Mouse (Mus musculus) C2C12 (cell line): ENCODE data around the gene Gm10570. TPM values are rescaled to one million over a fixed set of nuclear protein-coding genes. Genes with fewer than 3 reads are reported as not detected.

Experiments
- H3K27me3 ChIP-seq: one replicate; pipeline ENCODE4 v1.6.1; 2011; ENCODE audit not compliant: control insufficient read depth, insufficient read depth, insufficient read length
- H3K36me3 ChIP-seq: one replicate; pipeline ENCODE4 v1.6.1; 2011; ENCODE audit not compliant: control insufficient read depth, insufficient read depth
- H3K4me3 ChIP-seq: one replicate; pipeline ENCODE4 v1.5.1; 2011; ENCODE audit warnings: mild to moderate bottlenecking, control low read depth; ENCODE audit not compliant: poor library complexity, insufficient read depth, severe bottlenecking
- H3K79me2 ChIP-seq: one replicate; pipeline ENCODE4 v1.6.1; 2011; ENCODE audit not compliant: control insufficient read depth, insufficient read depth
- H3K79me3 ChIP-seq: one replicate; pipeline ENCODE4 v1.6.1; 2011; ENCODE audit warnings: low read depth, control low read depth
- H3ac ChIP-seq: one replicate; pipeline ENCODE3; 2011; ENCODE audit warnings: low read depth; ENCODE audit not compliant: control insufficient read depth, insufficient read length
- CEBPB ChIP-seq: IDR thresholded peaks from one replicate; pipeline ENCODE4 v1.6.1; 2011; ENCODE audit warnings: low read depth, mild to moderate bottlenecking, control low read depth, moderate library complexity
- CTCF ChIP-seq: IDR thresholded peaks from one replicate; pipeline ENCODE4 v1.5.1; 2011; ENCODE audit not compliant: control insufficient read depth, insufficient read depth, insufficient read length
- FOSL1 ChIP-seq: IDR thresholded peaks from one replicate; pipeline ENCODE4 v1.8.0; 2011; ENCODE audit warnings: mild to moderate bottlenecking, low read length; ENCODE audit not compliant: poor library complexity, insufficient read depth, severe bottlenecking
- MAX ChIP-seq: IDR thresholded peaks from one replicate; pipeline ENCODE4 v1.6.1; 2011; ENCODE audit warnings: mild to moderate bottlenecking, control low read depth
- MYOD1 ChIP-seq: IDR thresholded peaks from one replicate; pipeline ENCODE4 v1.6.1; 2011; ENCODE audit warnings: low read depth; ENCODE audit not compliant: control insufficient read depth, insufficient read length
- MYOG ChIP-seq: IDR thresholded peaks from one replicate; pipeline ENCODE4 v1.6.1; 2011; ENCODE audit not compliant: control insufficient read depth, insufficient read length; ENCODE audit errors: extremely low read depth
- USF1 ChIP-seq: IDR thresholded peaks from one replicate; pipeline ENCODE4 v1.6.1; 2011; ENCODE audit warnings: low read depth, mild to moderate bottlenecking, control low read depth, moderate library complexity
- polyA plus RNA-seq: library from polyadenylated mRNA; unstranded; fragments of >200 nt; fragmentation: generic; extraction: Trizol; gene quantifications from one replicate; pipeline ENCODE4 v1.2.1, GENCODE M21; 2012; ENCODE audit warnings: missing spikeins

Gm10570 gene
- polyA plus RNA-seq, 1 experiment: not detected

DNA sequence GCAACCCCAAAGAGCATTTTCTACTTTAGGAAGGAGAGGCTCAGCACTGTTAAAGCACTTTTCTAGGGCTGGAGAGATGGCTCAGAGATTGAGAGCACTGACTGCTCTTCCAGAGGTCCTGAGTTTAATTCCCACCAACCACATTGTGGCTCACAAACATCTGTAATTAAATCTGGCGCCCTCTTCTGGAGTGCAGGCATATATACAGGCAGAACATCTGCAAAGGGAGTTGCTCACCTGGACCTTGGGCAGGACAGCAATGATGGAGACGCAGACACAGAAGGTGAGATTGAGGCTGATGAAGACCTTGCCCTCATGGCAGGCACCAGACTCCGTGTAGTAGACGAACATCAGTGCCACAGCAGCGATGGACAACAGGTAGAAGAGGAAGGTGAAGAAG is 48.1 kb downstream of the Gm10570 start:
- Histone ChIP-seq H3ac (no peak overlapping the region), H3K4me3 (no peak overlapping the region), H3K36me3 (no peaks in the 10 kb centered on the region), H3K79me3 (no peaks in the 10 kb centered on the region), H3K79me2 (no peaks in the 10 kb centered on the region), H3K27me3 (no peaks in the 10 kb centered on the region)
- no peak for TF ChIP-seq CEBPB
- no peak for TF ChIP-seq FOSL1
- no peak for TF ChIP-seq MYOD1
- TF ChIP-seq USF1: no peak
- TF ChIP-seq CTCF: no peak
- TF ChIP-seq MYOG: no peak
- no peak for TF ChIP-seq MAX

Other genes with a start within 250 kb of the Gm10570 start
- 49.7 TPM for gene Pef1, start 206.1 kb downstream of the Gm10570 start, polyA plus RNA-seq
- gene Hcrtr1, start 169.3 kb downstream of the Gm10570 start, polyA plus RNA-seq: not detected
- 64.1 TPM for gene Tinagl1, start 133.6 kb downstream of the Gm10570 start, polyA plus RNA-seq
- not detected for gene Gm853, start 86.3 kb downstream of the Gm10570 start, polyA plus RNA-seq
- 37.7 TPM for gene Serinc2, start 29.5 kb downstream of the Gm10570 start, polyA plus RNA-seq
- gene Fabp3, start 79 bp downstream of the Gm10570 start, polyA plus RNA-seq: 14.5 TPM
- 34.5 TPM for gene Zcchc17, start 51.3 kb upstream of the Gm10570 start, polyA plus RNA-seq
- 90.6 TPM for gene Snrnp40, start 51.5 kb upstream of the Gm10570 start, polyA plus RNA-seq